Mouse (Mus musculus): Measurements from ENCODE around the gene Ugt1a9.

DNA sequence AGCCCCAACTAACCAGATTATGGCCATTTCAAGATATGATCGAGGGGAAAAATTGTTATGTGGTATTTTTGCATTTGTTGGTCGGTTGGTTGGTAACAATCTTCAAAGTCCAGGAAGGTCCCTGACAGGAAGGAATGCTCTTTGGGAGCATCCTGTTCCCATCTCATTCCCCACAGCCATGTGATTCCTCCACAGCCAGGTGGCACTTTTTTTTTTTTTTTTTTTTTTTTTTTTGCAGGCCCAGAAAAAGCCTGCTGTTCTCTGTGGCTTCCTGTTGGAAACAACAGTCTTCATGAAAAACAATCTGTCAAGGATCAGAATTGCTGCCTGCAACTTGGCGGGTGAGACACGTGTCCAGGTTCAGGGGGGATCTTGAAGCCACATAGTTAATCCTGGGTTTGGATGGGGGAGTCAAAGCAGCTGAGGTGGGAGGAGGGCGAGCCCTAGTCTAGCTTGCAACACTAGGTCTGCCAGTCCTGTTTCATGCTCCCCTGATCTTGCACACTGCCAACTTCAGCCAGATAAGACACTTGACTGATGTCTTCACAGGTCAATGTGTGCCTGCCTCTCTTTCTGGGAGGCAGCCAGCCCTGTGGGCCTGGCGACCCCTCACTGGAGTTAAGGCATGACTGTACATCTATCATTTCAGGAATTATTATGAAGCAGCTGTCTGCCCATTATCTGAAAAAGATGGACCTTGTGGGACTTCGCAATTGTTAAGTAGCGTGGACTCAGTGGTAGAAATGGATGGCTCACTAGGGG is 188.5 kb downstream of the Ugt1a9 start:
- TF ChIP-seq POLR2A (IDR thresholded peaks at IDR 0.05; ENCODE audit: borderline replicate concordance, low read depth, low read length) (no peak), CTCF (IDR thresholded peaks at IDR 0.05; ENCODE audit: low read depth, low read length) (no peak)
